Mouse (Mus musculus) lung, postnatal 0 days (tissue): ENCODE data around the gene Iqgap1.

Source experiments
- CTCF ChIP-seq: IDR thresholded peaks from 2 replicates; pipeline ENCODE4 v1.5.1; 2016; ENCODE audit warnings: antibody characterized with exemption, mild to moderate bottlenecking
- EP300 ChIP-seq: IDR thresholded peaks from 2 replicates; pipeline ENCODE4 v1.6.1; 2016; ENCODE audit warnings: antibody characterized with exemption, mild to moderate bottlenecking, control low read depth

- TF ChIP-seq CTCF (no peak), EP300 (peak; percentile 79)
Observed at GRCm38 (mm10) chr7:80796805-80797567, 28.8 kb downstream of the Iqgap1 start.
